Mouse (Mus musculus): ENCODE results near the gene Gm20425.
"Not testable (repeated sequence)": the region's sequence is repeated elsewhere in the genome, so short reads cannot be mapped to it uniquely, and the experiment has no call there.

Gm20425 gene

DNA sequence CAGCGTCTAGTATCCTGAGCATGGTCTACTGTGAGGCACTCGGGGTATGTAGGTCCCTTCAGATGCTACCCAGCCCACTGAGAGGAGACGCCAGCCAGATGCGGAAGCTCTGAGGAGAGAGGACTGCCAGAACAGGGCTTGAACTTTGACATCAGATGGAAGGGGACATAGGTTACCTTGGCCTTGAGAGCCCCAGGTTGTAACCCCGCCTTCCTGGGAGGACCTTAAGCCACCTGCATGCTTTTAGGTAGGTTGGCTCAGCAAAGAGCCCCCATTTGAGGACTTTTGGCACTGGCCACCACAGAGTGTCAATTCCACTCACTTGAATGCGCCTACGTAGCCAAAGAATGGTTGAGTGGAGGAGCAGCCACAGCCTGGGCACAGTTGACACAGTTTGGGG is 5.4 kb downstream of the Gm20425 start:
- no peak for DNase-seq (ENCODE audit: low spot score in 2 of 2)

DNA sequence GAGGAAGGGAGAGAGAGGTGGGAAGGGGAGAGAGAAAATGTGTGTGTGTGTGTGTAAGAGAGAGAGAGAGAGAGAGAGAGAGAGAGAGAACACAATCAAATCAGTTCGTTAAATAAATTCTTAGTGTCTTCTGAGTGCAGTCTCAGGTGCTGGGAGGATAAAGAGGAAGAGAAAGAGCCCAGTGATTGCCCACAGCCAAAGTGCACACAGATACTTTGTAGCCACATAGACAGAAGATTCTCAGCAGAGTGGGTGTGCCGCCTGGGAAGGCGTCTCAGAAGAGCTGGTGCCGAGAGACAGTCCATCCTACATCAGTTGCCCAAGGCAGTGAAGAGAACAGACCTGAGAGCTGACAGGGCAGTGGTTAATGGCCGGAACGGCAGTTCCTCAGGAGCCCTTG is 15.8 kb downstream of the Gm20425 start:
- no peak for DNase-seq (ENCODE audit: low spot score in 2 of 2)

DNA sequence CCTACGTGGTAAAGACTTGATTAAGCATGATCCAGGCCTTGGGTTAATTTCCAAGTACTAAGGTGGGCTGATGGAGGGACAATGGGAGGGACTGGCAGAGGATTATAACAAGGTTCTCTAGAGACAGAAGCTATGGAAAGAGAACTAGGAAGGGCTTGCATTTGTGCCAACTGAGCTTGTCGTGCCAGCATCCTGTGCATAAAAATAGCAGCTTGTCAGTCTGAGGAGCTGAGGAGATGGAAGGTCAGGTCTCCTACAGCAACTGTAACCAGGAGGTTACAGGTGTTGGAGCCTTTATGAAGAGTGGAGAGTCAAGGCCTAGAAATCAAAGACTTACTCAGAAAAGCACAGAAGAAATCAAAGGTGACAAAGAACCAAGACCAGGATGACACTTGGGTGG is 16.5 kb downstream of the Gm20425 start:
- no peak for DNase-seq (ENCODE audit: low spot score in 2 of 2)

DNA sequence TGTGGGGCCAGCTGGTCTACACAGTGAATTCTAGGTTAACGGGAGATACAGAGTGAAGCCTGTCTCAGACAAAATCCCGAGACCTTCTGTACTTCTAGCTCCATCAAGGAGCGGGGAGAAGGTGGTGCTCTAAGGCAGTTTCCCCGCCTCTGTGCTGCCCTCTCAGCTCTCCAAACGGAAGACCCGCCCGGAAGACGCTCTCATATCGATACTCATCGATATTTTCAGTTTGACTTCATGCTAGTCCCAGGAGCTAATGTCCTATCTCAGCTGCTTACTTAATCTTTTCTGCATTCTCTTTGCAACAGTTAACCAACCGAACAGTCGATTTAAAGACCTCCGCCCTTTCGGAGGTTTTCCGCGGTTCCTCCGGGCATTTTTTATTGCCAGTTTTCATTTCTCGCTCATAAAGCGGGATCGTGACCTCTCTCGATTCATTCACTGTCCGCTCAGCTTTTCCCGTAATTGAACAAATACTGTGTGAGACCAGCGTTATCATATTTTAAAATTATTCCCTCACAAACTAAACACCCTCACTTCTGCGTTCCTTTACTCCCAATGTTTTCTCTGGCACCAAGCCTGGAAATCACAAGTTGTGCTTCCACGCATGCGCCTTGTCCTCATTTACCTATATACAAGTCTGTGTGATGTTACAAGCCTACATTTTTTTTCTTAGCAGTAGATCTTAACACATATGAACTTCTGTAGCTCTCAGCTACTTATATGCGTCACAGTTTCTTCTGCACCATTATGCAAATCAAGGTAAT is 17.3 kb downstream of the Gm20425 start:
- DNase-seq (ENCODE audit: low spot score in 2 of 2), result no peak

DNA sequence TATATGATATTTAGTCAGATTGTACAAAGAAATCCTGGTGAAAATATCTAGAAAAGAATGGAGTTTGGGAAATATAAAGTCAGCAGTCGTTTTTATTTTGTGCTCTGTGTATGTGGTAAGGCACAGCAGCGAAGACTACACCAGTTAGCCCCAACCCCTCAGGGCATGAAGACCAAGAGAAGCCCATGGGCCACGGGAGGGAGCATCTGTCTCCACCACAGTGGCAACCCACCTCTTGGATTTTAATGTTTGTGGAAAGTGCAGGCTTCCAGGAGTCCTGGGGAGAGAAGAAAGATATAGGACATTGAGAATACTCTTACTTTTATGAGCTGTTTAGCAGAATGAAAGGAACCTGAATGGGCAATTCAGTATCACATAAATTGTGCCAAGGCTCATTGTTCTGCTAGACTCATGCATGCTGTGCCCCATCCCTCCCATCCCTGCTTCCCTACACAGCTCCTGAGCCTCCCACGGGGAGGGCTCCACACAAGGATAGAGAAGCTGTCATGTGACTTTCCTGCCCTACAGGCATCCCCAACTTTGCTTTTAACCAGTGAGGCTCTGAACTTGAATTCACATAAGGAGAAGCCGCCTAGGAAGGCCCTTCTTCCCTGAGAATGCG is 21.2 kb downstream of the Gm20425 start:
- no peak for DNase-seq (ENCODE audit: low spot score in 2 of 2)

DNA sequence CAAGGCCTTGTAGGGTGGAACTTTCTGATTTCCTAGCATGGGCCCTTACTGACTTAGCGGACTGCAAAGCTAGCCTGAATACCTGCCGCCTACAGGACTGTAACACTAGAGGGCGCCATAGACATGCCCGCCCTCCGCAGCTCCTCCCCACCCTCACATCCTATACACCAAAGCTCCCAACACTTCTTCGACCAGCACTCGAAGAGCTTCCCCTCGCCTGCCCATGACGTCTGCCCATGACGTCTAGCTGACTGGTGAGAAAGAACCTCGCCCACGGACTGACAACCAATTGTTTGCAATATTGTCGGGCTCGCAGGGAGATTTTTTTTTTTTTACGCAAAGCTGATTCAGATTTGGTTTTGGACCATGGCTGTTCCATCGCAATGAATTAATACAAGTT is 22.3 kb downstream of the Gm20425 start:
- peak; percentile 43 to 61 for DNase-seq (ENCODE audit: low spot score in 2 of 2)

DNA sequence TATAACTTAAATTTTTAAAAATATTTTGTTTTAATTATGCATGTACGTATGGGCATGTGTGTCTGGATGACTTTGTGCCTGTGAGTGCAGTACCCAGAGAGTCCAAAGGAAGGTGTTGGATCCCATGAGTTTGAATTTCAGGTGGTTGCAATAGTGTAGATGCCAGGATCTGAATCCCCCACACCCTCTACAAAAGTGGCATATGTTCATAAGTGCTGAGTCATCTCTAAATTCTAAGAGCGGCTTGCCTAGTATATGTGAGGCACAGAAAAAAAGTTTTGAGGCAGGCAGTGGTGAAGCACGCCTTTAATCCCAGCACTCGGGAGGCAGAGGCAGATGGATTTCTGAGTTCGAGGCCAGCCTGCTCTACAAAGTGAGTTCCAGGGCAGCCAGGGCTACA is 24.3 kb downstream of the Gm20425 start:
- no peak for DNase-seq (ENCODE audit: low spot score in 2 of 2)

DNA sequence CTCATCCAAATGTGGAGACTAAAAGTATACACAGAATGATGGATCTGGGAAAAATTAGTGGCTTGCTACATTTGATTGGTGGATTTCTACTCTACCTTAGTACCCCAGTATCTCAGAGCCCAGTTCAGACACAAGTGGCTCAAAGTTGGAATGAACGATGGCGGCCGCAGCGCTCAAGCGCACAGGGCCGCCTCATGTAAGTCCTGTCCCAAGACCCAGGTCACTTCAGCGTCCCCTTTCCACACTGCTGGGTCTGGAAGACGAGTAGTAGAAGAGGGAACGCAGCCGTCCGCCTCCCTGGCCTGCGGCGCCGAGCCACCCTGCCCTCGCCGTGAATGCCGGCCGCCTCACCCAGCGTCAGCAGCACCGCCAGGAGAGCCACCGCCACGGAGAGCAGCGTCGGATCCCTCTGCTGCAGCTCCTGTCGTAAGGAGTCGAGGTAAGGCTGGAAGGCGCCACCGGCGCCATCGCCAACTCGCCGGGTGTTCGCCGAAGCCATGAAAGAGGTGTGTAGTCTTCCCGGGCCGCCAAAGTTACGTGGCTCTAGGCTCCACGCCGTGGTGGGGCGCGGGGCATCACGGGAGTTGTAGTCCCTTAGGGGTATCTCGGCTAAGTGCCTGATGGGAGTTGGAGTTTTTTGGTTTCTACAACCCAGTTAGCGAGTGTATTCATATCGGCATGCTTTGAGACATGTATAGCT is 28.4 kb downstream of the Gm20425 start, which contains the start of gene Srprb:
TSS of gene Srprb (minus strand) at position 577 of the 700 bp plus-strand sequence.
- DNase-seq (ENCODE audit: low spot score in 2 of 2), result peak; percentile 89 to 94

DNA sequence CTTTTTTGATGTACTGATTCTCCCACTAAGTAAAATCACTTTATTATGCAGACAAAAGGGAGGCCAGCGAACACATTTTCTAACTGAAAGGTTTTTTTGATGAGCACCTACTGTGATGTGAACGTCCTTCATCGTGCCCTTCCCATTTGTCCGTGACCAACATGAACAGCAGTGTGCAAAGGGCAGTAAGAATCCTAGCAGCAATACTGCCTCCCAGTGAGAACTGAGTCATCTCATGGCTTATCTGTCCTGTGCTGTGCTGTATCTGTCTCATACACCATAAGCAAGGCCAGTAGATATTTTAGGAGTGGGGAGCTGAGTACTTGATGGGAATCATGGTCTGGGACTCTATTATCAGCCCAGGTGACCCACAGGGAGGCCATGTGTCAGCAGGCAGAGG is 41.7 kb downstream of the Gm20425 start:
- no peak for DNase-seq (ENCODE audit: low spot score in 2 of 2)

DNA sequence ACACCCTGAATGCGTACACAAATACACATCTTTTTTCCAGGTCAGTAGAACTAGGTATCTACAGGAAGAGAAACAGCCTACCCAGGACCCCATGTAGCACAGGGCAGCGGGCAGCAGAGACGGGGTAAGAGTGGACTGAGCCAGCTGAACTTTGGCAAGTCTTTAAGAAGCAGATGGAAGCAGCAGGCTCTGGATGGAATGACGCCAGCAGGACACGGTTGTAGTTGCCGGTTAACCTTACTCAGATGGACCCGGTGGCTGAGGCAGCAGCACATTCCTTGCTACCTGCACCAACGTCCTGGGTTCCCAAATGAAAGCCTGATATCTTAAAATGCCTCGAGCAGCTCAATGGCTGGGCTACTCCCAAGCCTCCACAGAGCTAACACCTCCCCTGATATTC is 43.4 kb downstream of the Gm20425 start:
- no peak for DNase-seq (ENCODE audit: low spot score in 2 of 2)

DNA sequence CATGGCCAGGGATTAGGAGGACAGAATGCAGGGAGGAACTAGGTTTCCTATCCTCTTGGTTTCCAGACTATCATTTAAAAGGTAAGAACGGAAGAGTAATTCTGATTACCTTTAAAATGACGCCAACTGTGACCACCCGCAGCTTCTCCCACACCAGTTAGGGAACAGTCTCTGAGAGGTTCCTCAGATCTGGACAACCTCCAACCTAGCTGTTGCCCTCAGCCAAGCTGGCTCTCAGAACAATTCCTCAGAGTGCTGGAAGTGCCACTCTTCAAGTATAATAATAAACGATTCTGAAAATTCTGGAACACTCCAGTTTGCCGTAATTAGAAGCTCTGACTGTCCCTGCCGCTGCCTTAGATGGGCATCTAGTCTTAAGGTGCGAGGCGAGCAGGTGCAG is 44.2 kb downstream of the Gm20425 start:
- DNase-seq (ENCODE audit: low spot score in 2 of 2), result no peak

DNA sequence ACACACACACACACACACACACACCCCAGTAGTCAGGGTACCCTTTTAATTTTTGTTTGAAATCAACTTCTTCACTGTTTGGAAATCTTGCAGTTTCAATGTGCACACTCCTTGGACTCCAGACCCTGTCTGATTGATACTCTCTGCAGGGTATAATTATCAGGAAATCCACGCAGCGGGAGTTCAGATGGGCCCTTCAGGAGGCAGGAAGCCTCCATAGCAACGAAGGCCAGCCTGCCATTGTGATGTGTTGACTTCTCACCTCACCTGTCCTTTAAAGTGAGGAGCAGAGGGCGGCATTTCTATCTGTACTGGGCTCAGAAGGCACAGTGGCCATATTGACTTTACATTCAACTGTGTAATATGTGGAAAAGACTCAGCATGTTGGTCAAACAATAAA is 45.3 kb downstream of the Gm20425 start:
- DNase-seq (ENCODE audit: low spot score in 2 of 2), result no peak

DNA sequence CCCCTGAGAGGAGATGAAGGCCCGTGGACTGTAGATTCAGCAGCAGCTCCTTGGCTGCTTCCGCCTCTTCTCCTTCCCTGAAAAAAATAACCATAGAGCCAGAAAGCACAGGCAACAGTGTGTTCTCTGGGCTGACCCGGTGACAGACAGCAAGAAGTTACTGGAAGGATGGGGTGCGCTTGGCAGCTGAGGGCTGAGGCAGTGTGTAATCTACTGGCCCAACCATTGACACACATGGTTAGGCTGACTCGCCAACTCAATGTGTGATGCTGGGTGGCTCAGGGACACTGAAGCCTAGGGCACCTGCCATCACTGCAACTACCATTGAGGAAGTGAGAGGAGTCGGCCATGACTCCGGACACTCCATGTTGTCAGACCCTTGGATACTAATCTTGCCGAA is 48.2 kb downstream of the Gm20425 start:
- DNase-seq (ENCODE audit: low spot score in 2 of 2), result no peak

DNA sequence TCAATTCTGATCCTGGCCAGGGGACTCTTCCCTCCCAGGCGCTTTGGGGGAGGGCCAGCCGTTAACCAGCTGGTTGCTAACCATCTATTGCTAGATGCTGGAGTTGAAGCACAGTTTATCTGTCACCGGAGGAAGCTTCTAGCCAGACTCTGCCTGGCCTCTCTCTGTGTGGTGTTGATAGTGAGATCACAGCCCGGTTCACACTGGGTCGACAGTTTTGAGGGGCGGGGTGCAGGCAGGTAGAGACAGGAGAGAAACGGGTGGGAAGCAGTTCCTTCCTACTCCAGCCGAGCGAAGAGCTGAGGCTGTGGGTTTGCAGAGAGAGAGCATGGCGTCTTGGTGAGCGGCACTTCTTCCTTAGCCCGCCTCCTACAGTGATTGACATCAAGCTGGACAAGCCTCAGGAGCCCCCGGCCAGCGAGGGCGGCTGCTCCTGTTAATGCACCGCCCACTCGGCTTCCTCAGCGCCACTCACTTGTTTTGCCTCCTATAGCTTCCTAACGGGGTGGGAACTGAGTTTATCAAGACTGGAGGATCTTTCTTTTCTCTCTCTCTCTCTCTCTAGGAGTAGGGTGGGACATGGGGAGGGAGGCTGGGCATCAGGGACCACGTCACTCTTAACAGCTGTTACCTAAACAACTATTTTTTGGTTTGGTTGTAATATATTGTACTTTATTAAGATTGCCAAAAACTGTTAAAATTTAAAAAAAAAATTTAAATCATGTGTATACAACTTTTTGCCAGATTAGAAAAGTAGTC is 49.1 kb downstream of the Gm20425 start:
- peak; percentile 46 to 66 for DNase-seq (ENCODE audit: low spot score in 2 of 2)

DNA sequence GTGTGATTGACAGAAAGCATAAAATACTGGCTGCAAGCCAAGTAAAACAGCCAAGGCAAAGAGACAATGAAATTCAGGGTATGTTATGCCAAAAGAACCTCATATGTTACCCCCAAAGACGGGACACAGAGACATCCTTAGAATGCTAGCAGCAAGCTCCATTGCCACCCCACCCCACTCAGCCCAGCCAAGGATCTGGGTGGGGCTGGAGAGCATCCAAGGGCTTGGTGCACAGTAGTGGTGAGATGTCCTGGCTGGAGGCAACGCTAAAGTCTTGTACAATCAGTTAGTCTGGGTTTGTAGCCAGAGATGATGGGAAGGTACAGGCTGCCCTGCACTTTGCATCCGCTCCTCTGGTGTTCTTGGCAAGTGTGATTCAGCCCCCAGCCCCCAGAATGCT is 49.8 kb downstream of the Gm20425 start:
- DNase-seq (ENCODE audit: low spot score in 2 of 2), result peak; percentile 56 to 66

DNA sequence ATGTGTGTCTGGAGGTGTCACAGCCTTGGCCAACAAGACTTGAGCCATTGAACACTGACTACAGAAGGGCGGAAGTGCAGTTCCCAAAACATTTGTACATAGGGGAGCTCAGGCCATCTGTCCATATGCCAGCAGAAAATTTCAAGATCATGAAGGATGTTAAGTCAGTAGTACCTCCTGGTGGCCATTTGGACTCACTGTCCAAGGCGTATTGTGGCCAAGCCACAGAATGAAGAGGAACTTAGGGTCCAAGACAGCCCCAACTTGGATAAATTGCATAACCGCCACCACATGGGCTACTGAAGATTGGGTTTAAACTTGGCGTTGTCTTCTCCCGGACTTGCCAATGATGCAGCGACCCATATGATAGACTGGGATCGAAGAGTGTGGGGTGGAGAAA is 54.4 kb downstream of the Gm20425 start:
- no peak for DNase-seq (ENCODE audit: low spot score in 2 of 2)

DNA sequence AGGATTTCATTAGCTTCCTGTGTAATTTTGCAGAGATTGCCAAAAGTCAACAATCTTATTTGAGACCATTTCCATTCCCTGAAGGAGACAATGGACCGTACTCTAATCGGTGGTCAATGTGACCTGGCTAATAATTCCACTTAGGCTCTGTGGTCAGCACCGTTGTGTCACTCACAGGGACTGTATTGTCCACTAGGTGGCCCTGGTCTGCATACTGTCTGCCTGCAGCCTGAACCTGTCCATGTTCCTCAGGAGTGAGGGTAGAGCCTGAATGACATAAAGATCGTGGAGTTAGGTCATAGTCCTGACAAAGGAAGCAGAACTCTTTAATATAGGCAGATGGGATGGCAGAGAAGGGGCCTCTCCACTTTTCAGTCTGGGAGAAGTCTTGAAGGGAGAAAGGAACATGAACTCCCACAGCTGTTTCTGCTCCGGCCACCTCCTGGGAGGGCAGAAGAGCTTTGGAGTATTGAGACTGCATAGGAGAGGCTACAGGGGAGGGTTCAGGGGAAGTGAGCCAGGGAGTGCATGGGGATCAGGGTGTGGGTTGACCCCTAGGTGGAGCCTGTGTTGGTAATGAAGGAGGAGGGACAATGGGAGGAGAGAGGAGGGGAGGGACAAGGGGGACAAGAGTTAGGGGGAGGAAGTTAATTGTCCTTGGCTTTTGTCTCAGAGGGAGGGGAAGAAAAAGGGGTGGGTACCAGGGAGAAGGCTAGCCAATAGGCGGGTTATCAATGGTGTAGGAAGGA is 55.2 kb downstream of the Gm20425 start:
- DNase-seq (ENCODE audit: low spot score in 2 of 2), result peak in 1 of 2 experiments; percentile 8

DNA sequence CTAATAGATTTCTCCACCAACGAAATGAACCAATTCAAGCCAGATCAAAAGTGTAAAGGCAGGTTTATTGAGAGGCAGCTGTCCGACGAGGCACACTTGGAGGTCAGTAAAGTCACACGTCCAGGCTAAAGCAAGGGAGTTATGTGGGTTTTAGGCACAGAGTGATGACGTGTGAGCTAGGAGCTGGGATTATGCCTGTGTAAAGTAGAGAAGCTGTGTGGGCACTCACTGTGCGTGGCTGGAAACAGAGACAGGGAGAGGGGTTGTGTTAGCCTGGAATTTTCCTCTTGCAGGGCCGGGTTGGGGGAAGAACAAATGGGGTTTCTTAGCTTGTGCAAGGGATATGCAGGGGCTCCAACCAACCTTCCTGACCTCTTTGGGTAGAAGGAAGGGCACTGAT is 61.3 kb downstream of the Gm20425 start:
- no peak for DNase-seq (ENCODE audit: low spot score in 2 of 2)

DNA sequence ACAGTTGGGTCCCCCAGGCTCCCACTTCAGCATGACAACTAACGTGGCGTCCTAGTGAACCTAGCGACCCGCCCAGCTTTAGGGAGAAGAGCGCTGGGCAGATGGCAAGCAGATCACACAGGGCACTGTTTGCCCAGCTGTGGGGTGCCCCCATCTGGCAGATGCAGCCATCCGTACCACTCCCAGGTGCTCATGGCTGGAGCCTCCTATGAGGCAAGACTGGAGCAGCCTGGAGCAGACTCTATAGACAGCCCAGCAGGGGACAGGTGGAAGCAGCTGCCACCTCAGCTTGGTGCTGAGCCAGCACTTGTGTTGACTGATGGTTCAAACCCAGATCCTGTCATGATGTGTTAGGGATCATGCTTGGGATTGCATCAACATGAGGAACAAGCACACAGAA is 62.1 kb downstream of the Gm20425 start:
- no peak for DNase-seq (ENCODE audit: low spot score in 2 of 2)

DNA sequence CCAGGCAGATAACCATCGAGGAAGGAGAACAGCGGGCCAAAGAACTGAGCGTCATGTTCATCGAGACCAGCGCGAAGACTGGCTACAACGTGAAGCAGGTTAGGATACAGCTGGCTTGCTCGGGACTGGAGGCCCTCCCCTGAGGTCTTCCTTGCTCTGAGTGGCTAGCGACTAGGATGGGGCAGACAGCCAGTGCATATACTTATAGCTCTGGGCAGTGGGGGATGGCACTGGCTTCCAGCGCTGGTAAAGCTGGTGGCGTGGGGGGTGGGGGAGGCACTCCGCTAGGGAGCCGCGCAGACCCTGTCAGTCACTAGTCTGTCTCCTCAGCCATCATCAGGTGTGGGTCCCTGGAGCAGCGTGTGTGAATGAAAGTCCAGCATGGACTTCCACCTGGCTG is 66.3 kb downstream of the Gm20425 start:
- DNase-seq (ENCODE audit: low spot score in 2 of 2), result no peak

DNA sequence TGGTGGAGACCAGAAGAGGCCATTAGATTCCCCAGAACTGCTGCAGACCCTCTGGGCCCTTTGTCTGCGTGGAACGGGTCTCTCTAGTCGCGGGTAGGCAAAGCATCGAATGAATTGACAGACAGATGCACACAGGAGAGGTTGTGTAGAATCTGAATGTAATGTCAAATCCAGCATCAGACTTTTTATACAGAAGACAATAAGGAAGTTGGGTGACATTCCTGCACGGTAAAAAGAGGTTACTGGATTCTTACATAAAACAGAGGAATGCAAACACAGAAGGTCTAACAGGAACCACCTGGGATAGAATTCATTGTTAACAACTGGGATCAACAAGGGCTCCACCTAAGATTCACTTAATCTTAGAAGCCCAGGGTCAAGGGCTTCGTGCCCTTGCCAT is 74.9 kb downstream of the Gm20425 start:
- not testable (repeated sequence) for DNase-seq (ENCODE audit: low spot score in 2 of 2)
